Mouse (Mus musculus) cerebellum, adult 8-10 months (tissue): ENCODE measurements around the gene Cdc42se2.

Source experiments
- DNase-seq: peaks from one replicate; pipeline ENCODE4 v3.0.0; 2022

The Cdc42se2 gene

DNA sequence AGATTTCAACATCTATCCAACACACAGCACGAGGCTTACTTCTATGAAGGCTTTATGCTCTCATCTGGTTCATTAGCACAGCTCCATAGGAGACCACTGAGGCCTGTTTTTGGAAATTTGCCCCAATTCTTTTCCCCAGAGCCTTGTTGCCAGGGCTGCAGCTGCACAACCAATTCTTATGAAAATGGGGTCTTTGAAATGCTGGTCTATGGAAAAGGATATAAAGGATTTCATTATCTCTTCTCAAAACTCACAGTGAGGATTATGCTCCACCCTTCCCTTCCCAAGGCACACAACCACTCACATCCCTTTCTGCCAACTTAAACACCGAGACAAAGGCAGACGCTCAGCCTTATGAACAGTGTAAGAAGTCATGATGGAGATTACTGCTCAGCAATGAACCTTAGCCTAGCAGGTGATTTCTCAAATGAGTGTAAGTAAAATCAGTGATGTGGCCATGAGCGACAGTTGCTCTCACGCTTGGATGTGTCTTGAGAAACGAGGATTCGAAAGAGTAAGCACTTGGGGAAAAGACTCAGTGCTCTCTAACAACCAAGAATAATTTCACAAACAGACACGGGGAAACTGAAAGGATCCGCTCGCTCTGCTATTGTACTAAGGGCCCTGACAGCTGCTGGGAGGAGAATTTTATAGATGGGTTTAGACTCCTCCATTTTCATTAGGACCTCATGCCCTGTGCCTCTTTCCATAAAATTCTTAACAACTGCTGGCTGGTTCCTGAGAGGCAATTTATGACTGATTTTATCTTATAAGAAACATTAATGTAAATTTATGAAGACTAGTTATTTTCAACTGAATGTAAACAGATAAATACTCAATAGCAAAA is 33.0 kb downstream of the Cdc42se2 start:
- DNase-seq = no peak

GRCm38 (mm10) chr11:54751502-54751901 is 36.0 kb downstream of the Cdc42se2 start:
- no peak for DNase-seq

- DNase-seq = no peak
Observed at GRCm38 (mm10) chr11:54748891-54749290, 38.6 kb downstream of the Cdc42se2 start.

- no peak for DNase-seq
Observed at GRCm38 (mm10) chr11:54744231-54744630, 43.2 kb downstream of the Cdc42se2 start.

DNA sequence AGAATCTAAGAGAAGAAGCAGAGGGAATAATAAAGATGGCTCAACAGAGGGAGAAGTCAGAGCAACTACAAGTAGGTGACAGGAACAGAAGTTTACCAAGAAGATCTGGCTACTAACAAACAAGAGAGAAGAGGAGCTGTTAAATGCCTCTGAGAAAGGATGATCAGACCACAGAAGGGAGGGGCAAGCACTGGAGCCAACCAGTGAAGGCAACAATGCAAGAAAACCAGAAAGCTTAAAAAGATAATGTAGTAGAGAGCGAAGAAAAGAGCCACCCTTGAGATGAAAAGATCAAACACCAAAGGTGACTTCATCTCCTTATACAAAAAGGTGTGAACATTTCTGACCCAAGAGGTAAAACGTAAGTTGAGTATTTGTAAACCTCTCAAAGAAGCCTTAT is 46.1 kb downstream of the Cdc42se2 start:
- DNase-seq = no peak

DNA sequence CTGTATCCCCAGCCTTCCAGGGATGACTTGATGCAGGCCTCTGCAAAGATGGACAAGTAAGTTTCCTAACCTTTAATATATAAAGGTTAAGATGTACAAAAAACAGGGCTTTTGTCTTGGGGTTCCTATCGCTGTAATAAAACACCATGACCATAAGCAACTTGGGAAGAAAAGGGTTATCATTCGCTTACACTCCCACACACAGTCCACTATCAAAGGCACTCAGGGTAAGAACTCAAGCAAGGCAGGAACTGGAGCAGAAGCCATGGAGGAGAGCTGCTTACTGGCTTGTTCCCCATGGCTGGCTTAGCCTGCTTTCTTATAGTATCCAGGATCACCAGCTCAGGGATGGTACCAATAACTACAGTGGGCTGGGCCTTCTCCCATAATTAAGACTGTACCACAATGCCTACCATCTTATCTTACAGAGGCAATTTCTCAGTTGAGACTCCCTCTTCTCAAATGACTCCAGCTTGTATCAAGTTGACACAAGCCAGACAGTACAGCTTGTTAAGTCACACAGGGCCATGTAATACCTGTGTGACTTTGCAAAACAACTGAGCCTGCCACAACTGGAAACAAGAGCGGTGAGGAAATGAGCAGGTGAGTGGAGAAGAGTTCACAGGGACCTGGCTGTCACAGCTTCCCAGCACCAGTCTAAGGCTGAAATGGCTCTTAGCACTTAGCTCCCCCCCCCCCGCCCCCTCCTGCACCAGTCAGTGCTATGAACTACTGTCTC is 48.3 kb downstream of the Cdc42se2 start:
- DNase-seq = no peak

GRCm38 (mm10) chr11:54736903-54737302 is 50.6 kb downstream of the Cdc42se2 start:
- no peak for DNase-seq

DNA sequence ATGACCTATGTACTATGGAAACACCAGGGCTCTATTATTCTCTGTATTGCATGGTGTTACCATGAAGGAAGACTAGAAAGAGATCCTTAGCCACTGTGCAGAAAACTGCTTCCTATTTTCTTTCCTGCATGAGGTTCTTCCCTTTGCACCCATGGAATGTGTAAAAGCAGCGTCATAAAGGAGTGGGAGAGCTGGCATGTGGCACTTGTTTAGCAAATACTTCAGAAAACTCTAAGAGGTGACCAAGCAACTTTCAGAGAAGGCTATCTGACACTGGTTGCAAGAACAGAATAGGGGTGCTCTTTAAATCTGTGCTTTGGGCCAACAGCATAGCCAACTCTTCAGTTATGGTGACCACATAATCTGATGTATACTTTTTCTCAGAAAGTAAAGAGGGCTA is 52.4 kb downstream of the Cdc42se2 start:
- no peak for DNase-seq

DNA sequence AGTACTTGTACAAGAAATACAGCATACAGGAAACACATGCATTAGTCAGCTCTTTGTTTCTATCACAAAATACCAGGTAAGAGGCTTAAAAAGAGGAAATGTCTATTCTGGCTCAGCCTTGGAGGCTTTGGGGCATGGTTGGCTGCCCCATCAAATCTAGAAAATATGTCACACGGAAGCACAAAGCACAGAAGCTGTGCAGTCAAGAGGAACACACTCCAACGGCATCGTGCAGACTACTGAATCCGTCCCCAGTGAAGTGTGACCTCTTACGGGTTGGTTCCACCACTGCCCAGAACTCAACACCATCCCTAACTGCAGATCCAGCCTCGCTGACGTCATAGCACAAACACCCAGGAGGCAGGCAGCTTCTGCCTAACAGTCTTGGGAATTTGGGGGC is 53.9 kb downstream of the Cdc42se2 start:
- DNase-seq = no peak

GRCm38 (mm10) chr11:54731367-54731766 is 56.1 kb downstream of the Cdc42se2 start:
- no peak for DNase-seq

DNA sequence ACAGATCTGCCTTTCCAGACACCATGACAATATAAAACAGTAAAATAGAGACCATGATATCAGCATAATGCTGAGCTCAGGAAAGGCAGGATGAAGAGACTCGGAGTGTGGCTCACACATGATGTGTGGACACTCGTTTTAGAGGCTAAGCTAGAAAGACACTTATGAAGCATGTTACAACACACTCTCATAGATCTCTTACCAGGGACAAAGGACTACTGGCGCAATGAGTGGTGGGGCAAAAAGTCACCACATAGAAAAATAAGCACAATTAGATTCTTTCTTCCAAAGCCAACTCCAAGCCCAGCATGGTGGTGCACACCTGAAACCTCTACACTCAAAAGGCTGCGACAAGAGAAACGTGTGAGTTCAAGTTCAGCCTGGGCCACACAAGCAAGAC is 56.5 kb downstream of the Cdc42se2 start:
- DNase-seq = no peak

- DNase-seq = no peak
Observed at GRCm38 (mm10) chr11:54729311-54729710, 58.2 kb downstream of the Cdc42se2 start.

DNA sequence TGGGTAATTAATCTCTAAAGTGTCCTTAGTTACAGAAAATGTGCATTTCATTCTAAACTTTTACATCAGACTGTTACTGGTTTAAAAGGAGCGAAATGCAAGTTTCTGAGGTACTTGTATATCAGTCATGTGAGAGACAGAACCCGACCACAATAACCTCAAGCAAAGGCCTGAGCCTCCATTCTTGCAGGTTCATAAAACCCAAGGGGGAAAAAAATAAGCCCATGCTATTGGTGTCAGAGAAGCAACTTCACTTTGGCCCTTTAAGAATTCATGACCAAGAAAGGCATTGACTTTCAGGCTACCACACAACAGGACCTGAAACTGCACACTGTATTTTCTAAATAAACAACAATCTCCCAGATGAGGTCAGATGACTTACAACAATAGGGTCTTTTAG is 59.1 kb downstream of the Cdc42se2 start:
- no peak for DNase-seq

DNA sequence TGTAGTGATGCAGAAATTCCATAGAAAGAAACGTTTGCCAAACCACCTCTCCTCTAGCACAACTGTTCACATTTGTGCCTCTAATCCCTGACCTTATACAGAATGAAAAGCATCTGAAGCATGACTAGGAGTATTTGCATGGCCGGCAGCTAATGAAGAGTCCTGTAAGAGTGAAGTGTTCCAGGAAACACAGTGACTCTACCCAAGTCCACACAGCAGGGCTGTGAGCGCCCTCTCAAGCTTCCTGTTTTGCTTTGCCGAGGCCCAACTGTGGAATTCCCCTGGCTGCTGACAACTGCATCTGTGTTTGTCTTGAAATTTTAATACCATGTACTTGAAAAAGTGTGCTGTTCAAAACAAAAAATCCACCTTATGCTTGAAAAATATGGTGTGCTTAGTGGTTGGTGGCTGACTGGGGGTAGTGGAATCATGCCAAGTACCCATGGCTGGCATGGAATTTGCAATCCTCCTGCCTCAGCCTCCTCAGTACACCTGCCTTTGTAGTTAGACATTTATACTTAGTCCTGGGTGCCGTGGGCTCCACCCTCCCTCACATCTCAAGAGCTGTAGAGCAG is 60.1 kb downstream of the Cdc42se2 start:
- no peak for DNase-seq

GRCm38 (mm10) chr11:54726571-54727062 is 60.9 kb downstream of the Cdc42se2 start:
- no peak for DNase-seq

GRCm38 (mm10) chr11:54724353-54725034 is 63.0 kb downstream of the Cdc42se2 start:
- no peak for DNase-seq

DNA sequence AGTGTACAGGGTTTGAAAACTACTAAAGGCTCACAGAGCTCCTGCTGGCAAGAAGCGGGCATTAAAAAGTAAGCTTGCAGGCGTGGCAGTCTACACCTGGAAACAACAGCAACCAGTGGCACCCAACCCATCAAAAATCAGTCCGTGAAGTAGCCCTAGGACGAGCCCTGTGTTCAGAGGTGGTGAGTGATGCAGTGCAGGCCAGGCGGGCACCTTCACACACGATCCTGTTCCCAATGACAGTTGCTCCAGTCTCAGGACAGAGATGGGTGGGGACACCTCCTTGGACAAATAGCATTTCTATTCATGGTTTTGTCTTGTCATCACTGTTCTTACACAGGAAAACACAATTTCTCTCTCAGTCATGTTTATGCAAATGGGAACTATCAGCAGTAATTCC is 65.4 kb downstream of the Cdc42se2 start:
- no peak for DNase-seq

DNA sequence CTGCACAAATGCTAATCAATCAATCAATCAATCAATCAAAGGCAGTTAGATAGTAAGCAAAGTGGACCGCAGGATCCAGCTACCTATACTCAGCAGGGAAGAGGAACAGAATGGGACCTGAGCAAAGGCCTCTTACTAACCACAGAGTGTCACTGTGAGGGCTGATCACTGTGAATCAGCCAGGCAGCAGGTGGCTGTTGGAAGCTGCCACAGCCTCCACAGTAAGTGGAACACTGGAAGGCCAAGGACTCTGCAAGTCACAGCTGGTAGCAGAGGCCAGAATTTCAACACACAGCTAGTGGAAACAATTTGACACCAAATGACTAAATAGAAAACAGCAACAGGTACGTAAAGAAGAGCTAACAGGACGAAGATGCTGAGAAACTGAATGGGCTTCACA is 68.9 kb downstream of the Cdc42se2 start:
- DNase-seq = no peak

DNA sequence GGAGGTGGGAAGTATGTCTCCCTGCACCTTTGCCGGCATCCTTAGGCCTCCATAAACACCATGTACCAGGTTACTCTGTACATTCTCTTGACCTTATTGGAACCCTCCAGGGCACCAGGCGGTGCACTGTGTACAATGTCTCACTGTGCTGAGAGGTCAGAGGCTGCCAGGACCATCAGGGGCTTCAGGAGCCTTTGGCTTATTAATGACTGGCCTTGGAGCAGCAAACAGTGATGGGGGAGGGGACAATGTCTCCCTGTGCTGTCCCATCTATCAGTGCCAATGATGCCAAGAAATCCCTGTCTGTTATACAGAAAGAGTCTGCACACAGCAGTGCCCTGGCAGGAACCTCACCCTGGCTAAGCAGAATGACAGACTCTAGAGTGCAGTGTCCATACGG is 69.6 kb downstream of the Cdc42se2 start:
- DNase-seq = no peak

DNA sequence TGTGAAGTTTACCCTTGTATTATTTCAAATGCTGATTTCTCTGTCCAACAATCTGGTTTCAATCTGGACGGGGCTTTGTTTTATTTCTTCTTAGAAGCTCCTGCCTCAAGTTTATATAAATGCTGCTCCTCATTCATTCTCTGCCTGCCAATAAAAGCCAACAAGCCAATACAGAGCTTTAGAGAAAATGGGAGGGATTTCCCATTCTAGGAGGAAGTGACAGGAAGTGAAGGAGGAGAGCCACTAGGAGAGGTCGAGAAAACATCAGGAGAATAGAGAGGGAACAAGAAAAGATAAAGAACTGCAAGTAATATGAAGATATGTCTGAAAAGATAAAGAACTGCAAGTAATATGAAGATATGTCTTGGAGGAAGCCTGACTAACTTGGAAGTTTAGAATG is 74.6 kb downstream of the Cdc42se2 start:
- no peak for DNase-seq

DNA sequence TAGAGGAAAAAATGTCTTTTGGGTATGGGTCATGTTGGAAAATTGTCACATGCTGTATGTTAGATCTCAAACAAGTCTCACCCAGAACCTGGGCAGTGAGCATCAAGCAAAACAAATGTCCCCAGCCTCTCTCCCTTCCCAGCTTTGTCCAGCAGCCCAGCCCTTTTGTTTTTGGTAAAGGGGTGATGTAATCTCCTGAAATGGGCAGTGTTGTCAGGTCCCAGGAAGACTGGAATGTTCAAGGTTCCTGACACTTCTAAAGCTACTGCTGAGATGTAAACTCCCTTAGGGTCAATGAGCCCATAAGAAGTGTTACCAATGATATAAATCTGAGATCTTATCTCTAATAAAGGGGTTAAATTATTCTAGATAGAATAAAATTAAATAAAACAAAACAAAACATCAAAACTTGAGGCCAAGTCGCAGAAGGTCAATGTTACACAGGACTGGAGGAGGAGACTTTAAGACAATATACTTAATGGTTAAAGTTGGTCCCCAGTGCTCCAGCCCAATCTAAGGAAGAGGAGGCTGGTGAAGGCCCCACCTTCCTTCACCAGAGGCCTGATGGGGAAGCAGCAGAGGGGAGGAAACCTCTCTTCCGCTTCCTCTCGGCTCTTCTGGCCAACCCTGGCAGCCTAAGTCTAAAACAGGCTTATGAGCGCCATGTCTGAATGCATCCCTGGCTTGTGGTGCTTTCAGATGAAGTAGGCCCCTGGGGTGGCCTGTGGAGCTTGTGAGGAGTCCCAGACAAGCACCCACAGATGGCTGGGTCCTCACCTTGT is 76.8 kb downstream of the Cdc42se2 start:
- no peak for DNase-seq

DNA sequence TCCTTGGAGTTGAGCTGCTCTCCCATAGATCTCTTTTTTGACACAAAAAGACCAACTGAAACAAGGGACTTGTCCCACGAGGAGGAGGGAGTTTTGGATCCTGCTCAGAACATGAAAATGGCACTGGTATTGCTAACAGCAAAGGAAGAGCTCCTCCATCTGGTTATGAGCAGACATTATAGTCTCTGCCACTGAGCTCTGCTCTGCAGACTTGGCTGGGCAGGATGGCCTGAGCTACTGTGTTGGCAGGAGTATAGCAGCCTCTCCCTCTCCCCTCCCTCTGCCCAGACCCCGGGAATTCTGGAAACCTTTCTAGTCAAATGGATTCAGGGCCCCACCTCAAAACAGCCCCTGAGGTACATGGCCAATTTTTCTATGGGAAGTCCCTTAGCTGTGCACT is 77.8 kb downstream of the Cdc42se2 start:
- no peak for DNase-seq
